Mouse (Mus musculus) embryonic facial prominence, embryonic 13.5 days (tissue): ENCODE measurements at regions not wholly inside any gene's neighbourhood (a gene's known extent, or its start where the extent isn't known, plus 50 kb on each side); places are given as distances from the start of the nearest gene placed in this dataset.

Source experiments
- ATAC-seq: fragments of 200-750 bp; cut with Nextera tagmentation; 2 replicates; pipeline ENCODE4 v1.8.0; 2017; ENCODE audit warnings: low read depth; ENCODE audit not compliant: insufficient number of reproducible peaks, insufficient read depth, low FRiP score, low TSS enrichment
- H3K27ac ChIP-seq: fragments of 300-500 bp; sonication (generic); 2 replicates; pipeline ENCODE4 v1.5.1; 2015; ENCODE audit warnings: moderate library complexity, mild to moderate bottlenecking, inconsistent platforms
- H3K27me3 ChIP-seq: fragments of 300-500 bp; sonication (generic); 2 replicates; pipeline ENCODE4 v1.6.1; 2015; ENCODE audit warnings: mild to moderate bottlenecking, inconsistent platforms
- H3K36me3 ChIP-seq: fragments of 300-500 bp; sonication (generic); 2 replicates; pipeline ENCODE4 v1.6.1; 2015; ENCODE audit warnings: mild to moderate bottlenecking, inconsistent platforms
- H3K4me1 ChIP-seq: fragments of 300-500 bp; sonication (generic); 2 replicates; pipeline ENCODE4 v1.6.1; 2015; ENCODE audit warnings: inconsistent platforms
- H3K4me2 ChIP-seq: fragments of 300-500 bp; sonication (generic); 2 replicates; pipeline ENCODE4 v1.6.1; 2015; ENCODE audit warnings: moderate library complexity, mild to moderate bottlenecking, inconsistent platforms
- H3K4me3 ChIP-seq: fragments of 300-500 bp; sonication (generic); 2 replicates; pipeline ENCODE4 v1.5.1; 2015; ENCODE audit warnings: mild to moderate bottlenecking, inconsistent platforms
- H3K9ac ChIP-seq: fragments of 300-500 bp; sonication (generic); 2 replicates; pipeline ENCODE4 v1.6.1; 2015; ENCODE audit warnings: mild to moderate bottlenecking, inconsistent platforms
- H3K9me3 ChIP-seq: fragments of 300-500 bp; sonication (generic); 2 replicates; pipeline ENCODE4 v1.6.1; 2016; ENCODE audit warnings: inconsistent platforms
- WGBS: fragments of 180-500 bp; shearing (Covaris S2); methylation state at CpG from one replicate; pipeline ENCODE4 v1.1.7; 2015; ENCODE audit warnings: mixed read lengths; 5-methylcytosine and 5-hydroxymethylcytosine counted together

- H3K9ac ChIP-seq: 0 out of 2 replicates have a peak overlapping the region, but pooled peaks have one; percentile 36
- no peaks in the 10 kb centered on the region for H3K9me3 ChIP-seq
- H3K4me1 ChIP-seq: peaks cover 45% of the 10 kb centered on the region
- H3K27ac ChIP-seq: peak overlapping the region; percentile 52
- no peak overlapping the region for H3K4me3 ChIP-seq
- H3K27me3 ChIP-seq: no peaks in the 10 kb centered on the region
- no peak for ATAC-seq
- 69% methylated on average over 11 of the region's 11 CpGs for WGBS
- no peaks in the 10 kb centered on the region for H3K36me3 ChIP-seq
- no peak overlapping the region for H3K4me2 ChIP-seq
Measured at GRCm38 (mm10) chr7:129772540-129773331, 181.1 kb downstream of the Wdr11 start.

- peak overlapping the region; percentile 28 for H3K9ac ChIP-seq
- no peaks in the 10 kb centered on the region for H3K36me3 ChIP-seq
- 6% methylated on average over 17 of the region's 17 CpGs for WGBS
- H3K27ac ChIP-seq: peak overlapping the region; percentile 81
- no peak overlapping the region for H3K4me3 ChIP-seq
- peak overlapping the region; percentile 26 for H3K4me2 ChIP-seq
- peaks cover 47% of the 10 kb centered on the region for H3K4me1 ChIP-seq
- no peaks in the 10 kb centered on the region for H3K27me3 ChIP-seq
- H3K9me3 ChIP-seq: no peaks in the 10 kb centered on the region
- ATAC-seq: no peak
Measured at GRCm38 (mm10) chr7:129774261-129774861, 182.7 kb downstream of the Wdr11 start.

GRCm38 (mm10) chr7:129775189-129775588, 183.5 kb downstream of the Wdr11 start:
- no peak overlapping the region for H3K4me2 ChIP-seq
- no peaks in the 10 kb centered on the region for H3K9me3 ChIP-seq
- ATAC-seq: no peak
- no peak overlapping the region for H3K9ac ChIP-seq
- no peak overlapping the region for H3K4me3 ChIP-seq
- H3K36me3 ChIP-seq: no peaks in the 10 kb centered on the region
- WGBS: 49% methylated on average over 11 of the region's 11 CpGs
- H3K27me3 ChIP-seq: no peaks in the 10 kb centered on the region
- H3K4me1 ChIP-seq: peaks cover 46% of the 10 kb centered on the region
- peak overlapping the region; percentile 81 for H3K27ac ChIP-seq

DNA sequence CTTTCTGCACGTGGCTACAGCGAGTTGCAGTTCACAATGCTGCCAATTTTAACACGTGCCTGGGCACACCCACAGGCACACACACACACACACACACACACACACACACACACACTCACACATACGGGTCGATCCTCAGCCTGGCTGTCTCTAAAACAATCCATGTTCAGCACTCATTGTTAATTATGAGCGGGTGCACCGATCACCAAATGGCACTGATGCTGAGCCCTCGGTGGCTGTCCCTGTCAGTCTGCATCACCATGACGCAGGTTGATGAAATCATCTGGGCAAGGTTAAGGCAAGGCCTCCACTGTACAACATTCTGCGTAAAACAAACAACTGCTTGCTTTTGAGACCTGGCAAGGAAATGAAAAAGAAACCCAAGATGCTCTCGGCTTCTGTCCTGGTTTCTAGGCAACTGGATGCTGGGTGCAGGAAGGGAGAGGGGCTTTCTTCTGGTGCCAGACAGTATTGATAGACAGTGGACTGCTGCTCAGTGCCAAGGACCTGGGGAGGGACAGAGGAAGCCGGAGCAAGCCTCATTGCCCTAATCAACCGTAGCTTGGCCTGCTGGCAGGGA, 187.3 kb downstream of the Wdr11 start:
- H3K36me3 ChIP-seq: no peaks in the 10 kb centered on the region
- no peaks in the 10 kb centered on the region for H3K27me3 ChIP-seq
- H3K4me3 ChIP-seq: no peak overlapping the region
- no peak overlapping the region for H3K27ac ChIP-seq
- no peaks in the 10 kb centered on the region for H3K9me3 ChIP-seq
- H3K9ac ChIP-seq: 0 out of 2 replicates have a peak overlapping the region, but pooled peaks have one; percentile 12
- no peak for ATAC-seq
- peaks cover 26% of the 10 kb centered on the region for H3K4me1 ChIP-seq
- no peak overlapping the region for H3K4me2 ChIP-seq
- WGBS: 47% methylated on average over 13 of the region's 13 CpGs

GRCm38 (mm10) chr7:129779939-129780338, 188.3 kb downstream of the Wdr11 start:
- no peaks in the 10 kb centered on the region for H3K36me3 ChIP-seq
- H3K9ac ChIP-seq: no peak overlapping the region
- H3K27ac ChIP-seq: no peak overlapping the region
- H3K4me3 ChIP-seq: no peak overlapping the region
- 72% methylated on average over 6 of the region's 6 CpGs for WGBS
- H3K4me2 ChIP-seq: no peak overlapping the region
- H3K4me1 ChIP-seq: peaks cover 16% of the 10 kb centered on the region
- no peaks in the 10 kb centered on the region for H3K9me3 ChIP-seq
- no peaks in the 10 kb centered on the region for H3K27me3 ChIP-seq
- ATAC-seq: no peak

DNA sequence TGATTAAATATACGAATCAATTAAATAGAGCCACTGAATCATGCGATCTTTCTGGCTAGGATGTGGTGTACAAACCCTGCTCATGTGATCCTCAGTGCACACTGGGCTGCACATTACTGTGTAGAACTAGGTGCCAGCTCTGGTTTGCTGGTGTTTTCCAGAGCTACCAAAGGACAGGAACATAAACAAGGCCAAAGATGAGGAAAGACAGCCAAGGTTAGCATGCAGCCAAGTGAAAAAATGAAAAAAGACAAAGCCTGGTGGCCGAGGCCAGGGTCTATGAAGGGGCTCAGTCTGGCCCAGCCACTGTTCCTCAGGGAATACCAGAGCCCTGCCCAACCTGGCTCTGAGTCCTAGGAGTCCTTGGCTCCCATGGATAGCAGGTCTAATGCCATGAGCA, 190.1 kb downstream of the Wdr11 start:
- H3K9me3 ChIP-seq: no peaks in the 10 kb centered on the region
- WGBS: 68% methylated on average over 3 of the region's 3 CpGs

DNA sequence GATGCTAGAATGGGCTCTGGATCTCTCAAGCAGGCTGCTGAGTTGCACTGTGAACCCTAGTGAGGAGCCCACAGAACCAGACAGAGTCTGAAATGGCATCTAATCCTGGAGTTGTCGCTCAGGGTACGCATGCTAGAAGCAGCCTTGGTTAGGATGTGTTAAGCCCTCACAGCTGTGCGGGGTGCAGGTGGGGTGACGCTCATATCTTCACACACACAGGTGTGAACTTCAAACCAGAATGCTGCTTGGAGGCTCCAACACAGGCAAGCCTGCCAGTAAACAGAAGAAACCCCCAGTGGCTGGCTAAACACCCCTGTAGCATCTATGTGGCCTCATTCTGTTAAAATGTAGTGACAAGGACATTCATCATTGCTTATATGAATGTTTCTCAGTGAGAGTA, 193.3 kb downstream of the Wdr11 start:
- no peak for ATAC-seq

More for the DNA sequence above, 190.1 kb downstream of the Wdr11 start:
- H3K4me3 ChIP-seq: no peak overlapping the region
- H3K4me2 ChIP-seq: no peak overlapping the region
- no peaks in the 10 kb centered on the region for H3K27me3 ChIP-seq
- peaks cover 13% of the 10 kb centered on the region for H3K4me1 ChIP-seq
- H3K36me3 ChIP-seq: no peaks in the 10 kb centered on the region
- no peak for ATAC-seq
- no peak overlapping the region for H3K27ac ChIP-seq
- no peak overlapping the region for H3K9ac ChIP-seq

DNA sequence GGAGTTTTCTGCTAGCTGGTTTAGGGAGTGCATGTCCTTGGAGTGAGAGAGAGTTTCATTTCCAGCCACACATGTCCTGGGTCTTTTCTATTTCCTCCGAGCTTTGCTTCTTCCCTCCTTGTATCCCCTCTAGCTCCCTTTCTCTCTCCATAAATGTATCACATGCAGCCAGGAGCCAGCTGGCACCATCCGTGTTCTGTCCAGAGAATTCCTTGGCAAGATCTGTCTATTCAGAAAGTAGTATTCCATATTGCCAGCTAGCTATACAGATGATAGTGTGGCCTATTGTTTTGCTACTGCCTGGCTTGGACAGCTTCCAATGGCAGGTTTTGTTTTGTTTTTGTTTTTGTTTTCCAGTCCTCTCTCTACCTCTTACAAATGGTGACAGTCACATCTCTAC, 195.3 kb downstream of the Wdr11 start:
- Histone ChIP-seq H3K4me3 (no peak overlapping the region), H3K27me3 (no peaks in the 10 kb centered on the region), H3K36me3 (no peaks in the 10 kb centered on the region), H3K9ac (no peak overlapping the region), H3K4me1 (peaks cover 4% of the 10 kb centered on the region; the same call in 1 of the 2 replicates), H3K27ac (no peak overlapping the region), H3K9me3 (no peaks in the 10 kb centered on the region), H3K4me2 (no peak overlapping the region)
- no peak for ATAC-seq
- WGBS: 67% methylated on average over 2 of the region's 2 CpGs

More for the DNA sequence above, 193.3 kb downstream of the Wdr11 start:
- Histone ChIP-seq H3K9ac (no peak overlapping the region), H3K9me3 (no peaks in the 10 kb centered on the region), H3K4me2 (no peak overlapping the region), H3K4me1 (peaks cover 4% of the 10 kb centered on the region; the same call in 1 of the 2 replicates), H3K27ac (no peak overlapping the region), H3K36me3 (no peaks in the 10 kb centered on the region), H3K27me3 (no peaks in the 10 kb centered on the region), H3K4me3 (no peak overlapping the region)
- 83% methylated on average over 4 of the region's 4 CpGs for WGBS

- no peak for ATAC-seq
- Histone ChIP-seq H3K27me3 (no peaks in the 10 kb centered on the region), H3K9me3 (no peaks in the 10 kb centered on the region), H3K4me1 (peaks cover 4% of the 10 kb centered on the region; the same call in 1 of the 2 replicates), H3K4me2 (no peak overlapping the region), H3K27ac (no peak overlapping the region), H3K36me3 (no peaks in the 10 kb centered on the region), H3K9ac (no peak overlapping the region), H3K4me3 (no peak overlapping the region)
- WGBS: 93% methylated on average over 2 of the region's 2 CpGs
Measured at GRCm38 (mm10) chr7:129787736-129788135, 196.1 kb downstream of the Wdr11 start.

- ATAC-seq: no peak
- no peaks in the 10 kb centered on the region for H3K27me3 ChIP-seq
- H3K9ac ChIP-seq: no peak overlapping the region
- 32% methylated on average over 6 of the region's 6 CpGs for WGBS
- H3K27ac ChIP-seq: no peak overlapping the region
- H3K4me2 ChIP-seq: no peak overlapping the region
- H3K4me1 ChIP-seq: peaks cover 6% of the 10 kb centered on the region; the same call in 1 of the 2 replicates
- H3K4me3 ChIP-seq: no peak overlapping the region
- H3K36me3 ChIP-seq: no peaks in the 10 kb centered on the region
- H3K9me3 ChIP-seq: no peaks in the 10 kb centered on the region
Measured at GRCm38 (mm10) chr7:129789461-129789860, 197.8 kb downstream of the Wdr11 start.

- Histone ChIP-seq H3K4me1 (peaks cover 8% of the 10 kb centered on the region; the same call in 1 of the 2 replicates), H3K36me3 (no peaks in the 10 kb centered on the region), H3K9ac (no peak overlapping the region), H3K4me2 (no peak overlapping the region), H3K4me3 (no peak overlapping the region), H3K27me3 (no peaks in the 10 kb centered on the region), H3K9me3 (no peaks in the 10 kb centered on the region), H3K27ac (no peak overlapping the region)
- WGBS: 77% methylated on average over 6 of the region's 6 CpGs
- no peak for ATAC-seq
Measured at GRCm38 (mm10) chr7:129790590-129791449, 199.2 kb downstream of the Wdr11 start.
